ENCODE assay signal across 8 mouse cellular contexts in the genomic region with DNA sequence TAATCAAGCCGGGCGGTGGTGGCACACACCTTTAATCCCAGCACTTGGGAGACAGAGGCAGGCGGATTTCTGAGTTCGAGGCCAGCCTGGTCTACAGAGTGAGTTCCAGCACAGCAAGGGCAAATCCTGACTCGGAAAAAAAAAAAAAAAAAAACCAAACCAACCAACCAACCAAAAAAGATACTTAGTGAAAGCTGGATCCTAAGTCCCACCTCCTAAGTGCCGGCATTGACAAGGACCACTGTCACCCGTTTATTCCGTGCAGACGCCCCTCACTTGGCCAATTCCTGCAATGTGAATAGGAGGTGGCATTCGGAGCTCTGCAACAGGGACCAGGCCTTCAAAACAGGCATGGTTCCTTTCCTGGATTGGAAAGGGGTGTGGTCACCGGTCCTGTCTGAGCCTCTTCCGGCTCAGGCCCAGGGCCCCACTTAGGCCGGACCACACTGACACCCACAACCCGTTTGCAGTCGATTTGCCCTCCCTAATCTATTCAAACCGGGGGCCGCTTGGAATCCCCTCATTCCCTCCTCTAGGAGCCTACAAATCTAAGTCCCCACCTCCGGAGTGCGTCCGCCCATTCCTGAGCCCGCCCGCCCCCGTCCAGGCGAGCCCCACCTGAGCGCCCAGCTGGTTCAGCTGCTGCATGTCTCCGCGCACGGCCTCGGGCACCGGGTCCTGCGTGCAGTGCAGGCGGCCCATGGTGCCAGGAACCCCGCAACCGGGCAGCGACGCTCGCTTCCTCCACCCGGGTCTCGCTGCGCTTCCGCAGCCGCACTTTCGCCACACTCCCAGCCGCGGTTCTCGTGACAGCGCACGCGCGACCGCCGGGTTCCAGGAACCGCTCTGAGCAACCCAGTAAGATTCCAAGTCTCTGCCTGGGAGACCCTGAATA. TPM values are rescaled to one million over a fixed set of nuclear protein-coding genes. Genes with fewer than 3 reads are reported as not detected.
DNase-seq lines count a peak whose midpoint lies in the region; ATAC-seq and TF ChIP-seq lines count a peak whose summit lies in the region.

A gene (minus strand): TSS at position 806 of the 895 bp plus-strand sequence.

- H3K9me3 ChIP-seq in CH12.LX (replicated peaks; ENCODE audit: low read length): no peaks in the 10 kb centered on the region
- H3K9me3 ChIP-seq in forebrain, embryonic 13.5 days (replicated peaks): no peaks in the 10 kb centered on the region
- no peaks in the 10 kb centered on the region for H3K9me3 ChIP-seq in heart, postnatal 0 days (replicated peaks; ENCODE audit: control insufficient read depth, low read length)
- H3K9me3 ChIP-seq in liver, embryonic 15.5 days (replicated peaks): no peaks in the 10 kb centered on the region
- no peaks in the 10 kb centered on the region for H3K9me3 ChIP-seq in neural tube, embryonic 11.5 days (ENCODE audit: control insufficient read depth, low read length)
- H3K9me3 ChIP-seq in stomach, embryonic 16.5 days (replicated peaks; ENCODE audit: control insufficient read depth, low read length): no peaks in the 10 kb centered on the region

- peaks cover 10 to 24% of the 10 kb centered on the region in 2 experiments for H3K36me3 ChIP-seq in CH12.LX (replicated peaks in 1 of 2; ENCODE audit: control insufficient read depth in 1 of 2, insufficient read depth in 1 of 2, low read length in 1 of 2)
- peaks cover 20% of the 10 kb centered on the region for H3K36me3 ChIP-seq in forebrain, embryonic 13.5 days (ENCODE audit: poor library complexity, severe bottlenecking)
- H3K36me3 ChIP-seq in heart, postnatal 0 days (replicated peaks; ENCODE audit: control insufficient read depth, insufficient read depth, low read length): peaks cover 13% of the 10 kb centered on the region
- peaks cover 18% of the 10 kb centered on the region for H3K36me3 ChIP-seq in liver, embryonic 15.5 days (replicated peaks)
- no peaks in the 10 kb centered on the region for H3K36me3 ChIP-seq in neural tube, embryonic 11.5 days (ENCODE audit: control insufficient read depth, insufficient read depth, low read length)
- peaks cover 7% of the 10 kb centered on the region for H3K36me3 ChIP-seq in stomach, embryonic 16.5 days (ENCODE audit: control insufficient read depth, insufficient read depth, low read length)

- peaks cover 14% of the 10 kb centered on the region; the same call in 1 of the 2 replicates for H3K79me2 ChIP-seq in CH12.LX (replicated peaks; ENCODE audit: control insufficient read depth, extremely low read depth, insufficient read depth, poor library complexity, severe bottlenecking)

- H3K27ac ChIP-seq in CH12.LX (ENCODE audit: insufficient read depth, low read depth): peak within 1 kb of the TSS; percentile 59
- H3K27ac ChIP-seq in forebrain, embryonic 13.5 days: peak within 1 kb of the TSS; percentile 88
- H3K27ac ChIP-seq in heart, postnatal 0 days (ENCODE audit: low read depth): peak within 1 kb of the TSS; percentile 91
- H3K27ac ChIP-seq in liver, embryonic 15.5 days (replicated peaks): peak within 1 kb of the TSS; percentile 85
- peak within 1 kb of the TSS; percentile 83 for H3K27ac ChIP-seq in neural tube, embryonic 11.5 days (ENCODE audit: low read depth, low read length)
- peak within 1 kb of the TSS; percentile 96 for H3K27ac ChIP-seq in stomach, embryonic 16.5 days (ENCODE audit: low read length)

- 5% methylated on average over 53 of the region's 53 CpGs for WGBS in forebrain, embryonic 13.5 days
- 3% methylated on average over 53 of the region's 53 CpGs for WGBS in heart, postnatal 0 days
- 2% methylated on average over 53 of the region's 53 CpGs for WGBS in liver, embryonic 15.5 days (ENCODE audit: insufficient replicate concordance)
- 6% methylated on average over 53 of the region's 53 CpGs for WGBS in neural tube, embryonic 11.5 days
- WGBS in stomach, embryonic 16.5 days: 4% methylated on average over 53 of the region's 53 CpGs

- TF ChIP-seq POLR2A in CH12.LX (IDR thresholded peaks at IDR 0.05; ENCODE audit: low read depth, low read length): peak; percentile 70

- TF ChIP-seq RAD21 in CH12.LX (IDR thresholded peaks at IDR 0.05; ENCODE audit: low read depth, low read length): no peak

- ATAC-seq in forebrain, embryonic 13.5 days: peak; percentile 94
- ATAC-seq in heart, postnatal 0 days (ENCODE audit: insufficient read depth, low read depth): peak; percentile 87
- ATAC-seq in liver, embryonic 15.5 days (ENCODE audit: insufficient read depth): peak; percentile 81
- peak; percentile 89 for ATAC-seq in neural tube, embryonic 11.5 days (ENCODE audit: insufficient read depth, low FRiP score, low TSS enrichment)
- peak; percentile 89 for ATAC-seq in stomach, embryonic 16.5 days (ENCODE audit: insufficient read depth, low FRiP score)

- peak within 1 kb of the TSS; percentile 97 for H3K4me2 ChIP-seq in CH12.LX (ENCODE audit: insufficient read depth, low read depth, poor library complexity, severe bottlenecking)
- H3K4me2 ChIP-seq in forebrain, embryonic 13.5 days: peak within 1 kb of the TSS; percentile 78
- peak within 1 kb of the TSS; percentile 80 for H3K4me2 ChIP-seq in heart, postnatal 0 days (ENCODE audit: low read depth, low read length)
- H3K4me2 ChIP-seq in liver, embryonic 15.5 days: peak within 1 kb of the TSS; percentile 88
- peak within 1 kb of the TSS; percentile 67 for H3K4me2 ChIP-seq in neural tube, embryonic 11.5 days (ENCODE audit: low read depth)
- peak within 1 kb of the TSS; percentile 61 for H3K4me2 ChIP-seq in stomach, embryonic 16.5 days (ENCODE audit: low read depth, low read length)

- peak; percentile 77 for DNase-seq in CH12.LX (ENCODE audit: extremely low read depth)
- DNase-seq in c-Kit-positive CD71-positive TER-119-positive erythroid progenitor cells, embryonic 14.5 days (ENCODE audit: low spot score): peak; percentile 74
- DNase-seq in heart, postnatal 0 days (ENCODE audit: low spot score): peak; percentile 70
- peak; percentile 94 for DNase-seq in kidney, postnatal 4 days
- DNase-seq in neural tube, embryonic 11.5 days (ENCODE audit: low spot score): peak; percentile 89

- TF ChIP-seq CTCF in CH12.LX (conservative IDR thresholded peaks at IDR 0.05 in 1 of 2, IDR thresholded peaks at IDR 0.05 in 1 of 2; ENCODE audit: low read depth in 2 of 2, low read length in 2 of 2): no peak
- no peak for TF ChIP-seq CTCF in heart, postnatal 0 days (IDR thresholded peaks at IDR 0.05; ENCODE audit: low read depth)

- H3K9ac ChIP-seq in CH12.LX (ENCODE audit: insufficient read depth, low read depth): peak within 1 kb of the TSS; percentile 90
- peak within 1 kb of the TSS; percentile 96 for H3K9ac ChIP-seq in forebrain, embryonic 13.5 days
- H3K9ac ChIP-seq in heart, postnatal 0 days (replicated peaks; ENCODE audit: low read depth, low read length): peak within 1 kb of the TSS; percentile 92
- H3K9ac ChIP-seq in liver, embryonic 15.5 days: peak within 1 kb of the TSS; percentile 87
- H3K9ac ChIP-seq in neural tube, embryonic 11.5 days (ENCODE audit: low read length): peak within 1 kb of the TSS; percentile 90
- H3K9ac ChIP-seq in stomach, embryonic 16.5 days (ENCODE audit: low read length): peak within 1 kb of the TSS; percentile 93

- in situ Hi-C loops in CH12.LX (cut with MboI; ENCODE audit: low pct_ligation_motif_present, low pct_unique_long_range_greater_than_20kb, low sequenced_read_pairs): no loop called here

- TF ChIP-seq EP300 in CH12.LX (IDR thresholded peaks at IDR 0.05; ENCODE audit: low read length): no peak
- no peak for TF ChIP-seq EP300 in heart, postnatal 0 days (IDR thresholded peaks at IDR 0.05; ENCODE audit: low read depth)

- no peaks in the 10 kb centered on the region for H3K27me3 ChIP-seq in CH12.LX (replicated peaks)
- no peaks in the 10 kb centered on the region for H3K27me3 ChIP-seq in forebrain, embryonic 13.5 days
- H3K27me3 ChIP-seq in heart, postnatal 0 days (ENCODE audit: control insufficient read depth, insufficient read depth, low read length): no peaks in the 10 kb centered on the region
- H3K27me3 ChIP-seq in liver, embryonic 15.5 days: no peaks in the 10 kb centered on the region
- no peaks in the 10 kb centered on the region for H3K27me3 ChIP-seq in neural tube, embryonic 11.5 days (ENCODE audit: control insufficient read depth, insufficient read depth, low read length)
- H3K27me3 ChIP-seq in stomach, embryonic 16.5 days (ENCODE audit: control insufficient read depth, insufficient read depth, low read length): no peaks in the 10 kb centered on the region

- peak within 1 kb of the TSS; percentile 67 to 86 (median 75) for H3K4me3 ChIP-seq in CH12.LX (replicated peaks in 1 of 3; ENCODE audit: low read depth in 2 of 3, low read length in 2 of 3, poor library complexity in 1 of 3)
- peak within 1 kb of the TSS; percentile 92 for H3K4me3 ChIP-seq in forebrain, embryonic 13.5 days
- H3K4me3 ChIP-seq in heart, postnatal 0 days (ENCODE audit: low read depth, low read length): peak within 1 kb of the TSS; percentile 94
- H3K4me3 ChIP-seq in liver, embryonic 15.5 days (replicated peaks): peak within 1 kb of the TSS; percentile 90
- H3K4me3 ChIP-seq in neural tube, embryonic 11.5 days (ENCODE audit: low read depth, low read length): peak within 1 kb of the TSS; percentile 84
- peak within 1 kb of the TSS; percentile 74 for H3K4me3 ChIP-seq in stomach, embryonic 16.5 days (replicated peaks; ENCODE audit: low read length)

- H3K4me1 ChIP-seq in CH12.LX (ENCODE audit: control insufficient read depth in 1 of 2, insufficient read depth in 2 of 2): peaks cover 0 to 21% of the 10 kb centered on the region in 2 experiments; a peak in 2 of 4 replicates
- H3K4me1 ChIP-seq in forebrain, embryonic 13.5 days: peaks cover 17% of the 10 kb centered on the region
- peaks cover 15% of the 10 kb centered on the region for H3K4me1 ChIP-seq in heart, postnatal 0 days (ENCODE audit: control insufficient read depth, insufficient read depth)
- peaks cover 22% of the 10 kb centered on the region for H3K4me1 ChIP-seq in liver, embryonic 15.5 days (replicated peaks)
- H3K4me1 ChIP-seq in neural tube, embryonic 11.5 days (ENCODE audit: control insufficient read depth, insufficient read depth, low read length): no peaks in the 10 kb centered on the region
- peaks cover 11% of the 10 kb centered on the region; the same call in 1 of the 2 replicates for H3K4me1 ChIP-seq in stomach, embryonic 16.5 days (ENCODE audit: control insufficient read depth, insufficient read depth, low read length)

- dilution Hi-C loops in CH12.LX (cut with MboI; ENCODE audit: extremely low pct_ligation_motif_present, extremely low pct_unique_long_range_greater_than_20kb, low sequenced_read_pairs): no loop called here

RNA-seq across cellular contexts. Expression of the gene that starts here (rescaled TPM):
- total RNA-seq in CH12.LX (2012; rRNA removed) (18.9 and 22.2 TPM in 2 replicates), CH12.LX (2014; rRNA removed) (28.4 and 29.1 TPM in 2 replicates)
- polyA plus RNA-seq in CH12.LX (2012; ENCODE audit: insufficient read length, low read depth): 34.7 and 35.2 TPM in 2 replicates
- polyA plus RNA-seq in forebrain, embryonic 13.5 days (2015; fragmentation: Nextera tagmentation; extraction: Ambion mirVana): 80.2 and 81.1 TPM in 2 replicates
- 10.5 and 12.2 TPM in 2 replicates for total RNA-seq in heart, postnatal 0 days (2014; rRNA removed; ENCODE audit: low replicate concordance)
- polyA plus RNA-seq in heart, postnatal 0 days (2015; fragmentation: Nextera tagmentation; extraction: Ambion mirVana): 45.5 and 47.3 TPM in 2 replicates
- polyA plus RNA-seq in liver, embryonic 15.5 days (2015; fragmentation: Nextera tagmentation; extraction: Ambion mirVana): 28.1 and 28.2 TPM in 2 replicates
- polyA plus RNA-seq in neural tube, embryonic 11.5 days (2014; fragmentation: Nextera tagmentation; extraction: Ambion mirVana): 64.6 and 68.9 TPM in 2 replicates
- polyA plus RNA-seq in stomach, embryonic 16.5 days (2015; fragmentation: Nextera tagmentation; extraction: Ambion mirVana): 72.0 and 75.0 TPM in 2 replicates

Comparison
In these comparisons a context has a peak if more than half of its experiments do, and no peak if none do; other contexts are left out.
1. Peak in every context shown above with its lines: DNase-seq, ATAC-seq, H3K4me3 ChIP-seq and H3K27ac ChIP-seq.